Mouse (Mus musculus): ENCODE measurements at regions not wholly inside any gene's neighbourhood (a gene's known extent, or its start where the extent isn't known, plus 50 kb on each side); places are given as distances from the start of the nearest gene placed in this dataset.

- DNase-seq (ENCODE audit: low spot score), result no peak
These were observed 54.4 kb upstream of the Prdm1 start for GRCm38 (mm10) chr10:44582736-44583135.

Data from ovary, postnatal 14 days (tissue).